Mouse (Mus musculus) ES-E14 (cell line): Measurements from ENCODE around the gene Abcc3.

ENCODE experiments used
- CHD2 ChIP-seq: IDR thresholded peaks from 2 replicates; pipeline ENCODE4 v1.6.1; 2014; ENCODE audit warnings: mild to moderate bottlenecking, low read depth, low read length, inconsistent platforms
- HCFC1 ChIP-seq: IDR thresholded peaks from 2 replicates; pipeline ENCODE4 v1.6.1; 2012; ENCODE audit warnings: low read length, inconsistent platforms, borderline replicate concordance; ENCODE audit not compliant: insufficient read depth
- MAFK ChIP-seq: IDR thresholded peaks from 2 replicates; pipeline ENCODE4 v1.6.1; 2014; ENCODE audit warnings: mild to moderate bottlenecking, low read depth, low read length, inconsistent platforms; ENCODE audit not compliant: insufficient read depth
- ZC3H11A ChIP-seq: IDR thresholded peaks from 2 replicates; pipeline ENCODE4 v1.6.1; 2012; ENCODE audit warnings: low read depth, mild to moderate bottlenecking, inconsistent platforms, low read length, borderline replicate concordance
- ZNF384 ChIP-seq: IDR thresholded peaks from 2 replicates; pipeline ENCODE4 v1.6.1; 2012; ENCODE audit warnings: low read depth, low read length, inconsistent platforms

DNA sequence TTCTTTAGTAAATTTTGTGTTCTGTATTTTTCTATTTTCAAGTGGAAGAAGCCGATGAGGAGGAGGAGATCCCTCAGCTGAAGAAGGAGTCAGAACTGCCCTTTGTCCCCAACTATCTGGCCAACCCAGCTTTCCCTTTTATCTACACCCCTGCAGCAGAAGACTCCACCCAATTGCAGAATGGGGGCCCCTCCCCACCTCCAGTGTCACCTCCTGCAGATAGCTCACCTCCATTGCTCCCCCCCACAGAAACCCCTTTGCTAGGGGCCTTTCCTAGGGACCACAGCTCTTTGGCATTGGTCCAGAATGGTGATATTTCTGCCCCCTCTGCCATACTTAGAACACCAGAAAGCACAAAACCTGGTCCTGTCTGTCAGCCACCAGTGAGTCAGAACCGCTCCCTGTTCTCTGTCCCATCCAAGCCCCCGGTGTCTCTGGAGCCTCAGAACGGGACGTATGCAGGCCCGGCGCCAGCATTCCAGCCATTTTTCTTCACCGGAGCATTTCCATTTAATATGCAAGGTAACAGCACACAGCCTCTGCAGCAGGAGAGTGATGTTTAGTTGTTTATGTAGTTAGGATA is 58.3 kb downstream of the Abcc3 start:
- TF ChIP-seq MAFK (no peak), ZNF384 (no peak), HCFC1 (no peak), ZC3H11A (no peak), CHD2 (no peak)
